Mouse (Mus musculus): ENCODE measurements around the gene Adgra1.

Gene Adgra1

GRCm38 (mm10) chr7:139908176-139908575 is 74.2 kb downstream of the Adgra1 start:
- DNase-seq (ENCODE audit: low spot score), result no peak

- no peak for DNase-seq (ENCODE audit: low spot score)
Observed at GRCm38 (mm10) chr7:139909469-139909868, 75.5 kb downstream of the Adgra1 start.

GRCm38 (mm10) chr7:139910204-139910835 is 76.3 kb downstream of the Adgra1 start:
- DNase-seq (ENCODE audit: low spot score), result no peak

- no peak for DNase-seq (ENCODE audit: low spot score)
Observed at GRCm38 (mm10) chr7:139914141-139915047, 80.4 kb downstream of the Adgra1 start.

- no peak for DNase-seq (ENCODE audit: low spot score)
Observed at GRCm38 (mm10) chr7:139915646-139916257, 81.8 kb downstream of the Adgra1 start.

- no peak for DNase-seq (ENCODE audit: low spot score)
Observed at GRCm38 (mm10) chr7:139916345-139916744, 82.4 kb downstream of the Adgra1 start.

GRCm38 (mm10) chr7:139918262-139918661 is 84.3 kb downstream of the Adgra1 start:
- no peak for DNase-seq (ENCODE audit: low spot score)

Measured in testis, postnatal 14 days (tissue).